Mouse (Mus musculus) embryo, embryonic 10.5 days (tissue): ENCODE data around the gene Syne3.

Source experiments
- DNase-seq: peaks from one replicate; pipeline ENCODE4 v3.0.0-alpha.2; 2015; ENCODE audit warnings: low spot score

The Syne3 gene

DNA sequence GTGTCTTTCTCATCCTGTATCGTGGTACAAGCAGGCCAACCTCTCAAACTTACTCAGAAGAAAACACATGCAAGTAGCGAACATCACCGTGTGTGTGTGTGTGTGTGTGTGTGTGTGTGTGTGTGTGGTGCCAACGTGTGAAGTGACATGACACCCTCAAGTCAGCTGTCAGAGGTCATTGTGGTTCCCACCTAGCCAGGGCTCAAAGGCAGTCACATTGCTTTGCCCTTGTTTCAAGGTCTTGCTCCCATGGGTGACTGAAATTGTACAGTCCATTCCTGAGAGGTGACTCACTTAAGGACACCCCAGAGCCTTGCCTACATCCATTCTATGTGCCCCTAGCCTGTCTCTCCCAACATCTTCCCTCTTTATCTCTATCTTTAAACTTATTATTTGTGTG, 40.0 kb downstream of the Syne3 start:
- DNase-seq = no peak

DNA sequence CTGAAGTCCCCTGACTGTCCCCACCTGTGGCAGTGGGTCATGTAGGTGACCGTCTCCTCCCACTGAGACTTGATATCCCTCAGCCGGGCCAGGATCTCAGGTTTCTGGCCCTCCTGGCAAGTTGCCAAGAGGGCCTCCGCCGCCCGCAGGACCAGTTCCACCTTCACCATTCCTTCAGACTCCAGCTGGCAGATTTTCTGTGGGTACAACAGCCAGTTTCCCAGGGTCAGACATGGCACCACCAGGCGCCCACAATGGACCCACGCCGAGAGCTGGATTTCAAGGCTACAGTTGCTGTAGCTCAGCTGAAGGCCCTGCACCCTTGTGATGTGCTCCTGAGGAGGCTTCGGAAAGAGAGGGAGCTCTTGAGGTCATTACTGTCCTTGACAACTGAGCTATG, 40.4 kb downstream of the Syne3 start:
- no peak for DNase-seq

DNA sequence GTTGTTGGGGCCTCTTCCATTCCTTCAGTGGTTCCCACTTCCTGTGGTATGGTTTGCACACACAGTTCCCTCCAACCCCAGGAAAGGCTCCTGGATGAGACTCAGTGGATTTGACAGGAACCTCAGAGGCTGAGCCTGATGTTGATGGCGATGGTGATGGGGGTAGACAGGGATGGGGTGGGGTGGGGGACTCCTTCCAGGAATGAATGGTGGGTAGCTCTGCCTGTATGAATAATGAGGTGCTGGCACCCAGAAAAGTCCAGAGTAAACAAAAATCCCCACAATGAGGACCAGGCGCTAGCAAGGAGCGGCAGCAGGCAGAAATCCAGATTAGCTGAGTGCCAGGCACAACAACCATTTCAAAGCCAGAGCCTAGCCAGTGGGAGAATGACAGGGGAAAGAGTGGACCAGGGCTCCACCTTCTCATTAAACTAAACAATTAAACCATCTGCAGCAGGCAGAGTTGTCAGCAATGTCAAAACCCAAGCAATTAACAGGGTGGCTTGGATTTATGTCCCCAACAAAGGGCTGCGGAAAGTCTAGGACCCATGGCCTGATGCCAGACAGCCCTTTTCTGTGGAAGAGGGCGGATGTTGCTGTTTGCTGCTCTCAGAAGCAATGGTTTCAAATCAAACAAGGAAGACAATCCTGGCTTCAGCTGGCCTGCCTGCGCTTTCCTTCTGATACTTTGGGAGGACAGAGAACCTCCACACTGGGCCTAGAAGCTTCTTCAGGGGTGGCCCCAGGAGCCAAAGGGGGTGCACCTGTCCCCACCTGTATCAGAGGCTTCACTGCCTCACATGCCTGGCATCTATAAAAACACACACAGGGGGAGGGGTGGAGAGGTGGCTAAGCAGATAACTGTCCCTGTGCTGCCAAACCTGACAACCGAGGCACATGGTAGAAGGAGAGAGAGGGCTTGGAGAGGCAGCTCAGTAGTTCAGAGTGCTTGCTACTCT, 44.4 kb downstream of the Syne3 start:
- peak; percentile 23 for DNase-seq

DNA sequence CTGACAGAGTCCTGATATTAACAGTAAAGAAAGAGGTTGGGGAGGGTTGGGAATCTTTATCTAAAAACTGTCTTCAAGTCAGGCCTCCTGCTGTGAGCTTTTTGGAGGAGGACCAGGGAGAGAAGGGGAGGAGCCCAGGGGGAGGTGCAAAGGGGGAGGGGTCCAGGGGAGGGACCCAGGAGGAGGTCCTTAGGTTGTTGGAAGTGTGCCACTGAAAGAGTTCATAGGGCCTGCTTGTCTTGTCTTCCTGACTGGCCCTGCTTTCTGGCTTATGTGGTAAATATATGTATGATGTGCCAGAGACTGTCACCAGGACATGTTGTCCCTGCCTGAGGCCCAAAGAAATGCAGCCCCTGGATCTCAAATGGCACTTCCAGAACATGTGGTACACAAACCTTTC, 49.2 kb downstream of the Syne3 start:
- no peak for DNase-seq

DNA sequence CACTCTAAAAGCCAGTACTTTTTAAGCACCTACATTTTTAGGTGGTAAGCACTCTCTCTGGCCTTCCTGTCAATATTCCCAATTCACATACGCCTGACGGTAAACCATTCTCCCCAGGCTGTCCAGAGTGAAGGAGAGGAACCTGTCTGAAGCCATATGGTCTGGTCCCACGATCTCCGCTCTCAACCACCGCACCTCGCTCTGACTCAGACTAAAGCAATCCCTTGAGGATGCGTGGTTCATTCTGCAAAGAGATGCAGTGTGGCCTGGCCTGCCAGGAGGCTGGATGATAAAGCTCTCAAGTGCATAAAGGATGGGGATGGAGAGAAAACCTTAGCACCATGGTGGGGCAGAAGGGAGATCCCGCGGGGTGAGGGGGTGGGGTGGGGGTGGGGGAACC, 49.6 kb downstream of the Syne3 start:
- no peak for DNase-seq

DNA sequence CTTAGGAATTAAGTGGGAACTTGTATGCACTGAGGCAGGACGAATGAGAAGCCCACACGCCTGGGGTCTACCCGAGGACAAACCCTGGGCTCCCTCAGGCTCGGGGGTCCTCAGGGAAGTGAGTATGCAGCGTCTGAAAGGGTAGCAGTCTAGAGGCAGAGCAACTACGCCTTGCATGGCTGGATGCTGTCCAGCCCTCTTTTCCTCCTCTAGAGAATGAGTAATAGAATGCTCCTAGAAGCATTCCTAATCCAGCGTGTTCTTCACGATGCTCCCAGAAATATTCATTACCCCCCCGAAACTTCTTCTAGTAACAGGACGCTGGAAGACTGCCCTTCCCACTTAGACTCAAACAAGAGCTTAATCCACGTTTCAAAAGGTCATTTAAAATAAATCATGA, 51.3 kb downstream of the Syne3 start:
- DNase-seq = no peak

DNA sequence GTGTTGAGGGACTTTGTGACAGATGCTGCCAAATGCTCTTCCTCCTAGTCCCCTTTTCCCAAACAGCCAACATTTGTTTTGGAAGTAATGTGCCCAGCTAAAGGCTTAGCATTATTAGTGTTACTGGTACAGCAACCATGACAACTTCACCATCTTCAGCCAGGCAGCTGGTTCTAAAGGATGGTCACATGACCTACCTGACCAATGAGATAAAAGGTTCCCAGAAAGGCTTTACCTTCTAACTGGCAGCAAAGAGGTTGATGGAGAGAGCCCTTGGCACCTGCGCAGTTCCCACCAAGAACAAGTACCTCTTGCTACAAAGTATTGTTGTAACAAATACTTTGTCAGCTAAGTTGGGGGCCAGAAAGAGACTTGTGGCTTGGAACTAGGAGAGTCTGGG, 52.4 kb downstream of the Syne3 start:
- DNase-seq = no peak

DNA sequence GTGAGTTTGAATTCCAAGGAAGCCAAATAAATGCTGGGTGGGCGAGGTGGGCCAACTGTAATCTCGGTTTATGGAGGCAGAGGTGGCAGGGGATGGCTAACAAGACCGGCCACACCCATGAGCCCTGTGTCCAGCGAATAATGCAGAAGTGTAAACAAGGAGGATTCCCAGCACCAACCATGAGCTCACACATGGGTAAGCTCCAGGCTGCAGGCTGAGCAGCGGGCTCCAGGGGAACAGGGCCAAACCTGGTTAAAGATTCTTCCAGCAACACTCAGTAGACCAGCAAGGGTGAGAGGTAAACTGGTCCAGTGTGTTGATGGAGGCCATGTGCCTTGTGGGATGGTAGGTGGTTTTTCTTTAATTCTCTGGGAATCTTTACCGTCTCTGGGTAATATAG, 53.2 kb downstream of the Syne3 start:
- no peak for DNase-seq

DNA sequence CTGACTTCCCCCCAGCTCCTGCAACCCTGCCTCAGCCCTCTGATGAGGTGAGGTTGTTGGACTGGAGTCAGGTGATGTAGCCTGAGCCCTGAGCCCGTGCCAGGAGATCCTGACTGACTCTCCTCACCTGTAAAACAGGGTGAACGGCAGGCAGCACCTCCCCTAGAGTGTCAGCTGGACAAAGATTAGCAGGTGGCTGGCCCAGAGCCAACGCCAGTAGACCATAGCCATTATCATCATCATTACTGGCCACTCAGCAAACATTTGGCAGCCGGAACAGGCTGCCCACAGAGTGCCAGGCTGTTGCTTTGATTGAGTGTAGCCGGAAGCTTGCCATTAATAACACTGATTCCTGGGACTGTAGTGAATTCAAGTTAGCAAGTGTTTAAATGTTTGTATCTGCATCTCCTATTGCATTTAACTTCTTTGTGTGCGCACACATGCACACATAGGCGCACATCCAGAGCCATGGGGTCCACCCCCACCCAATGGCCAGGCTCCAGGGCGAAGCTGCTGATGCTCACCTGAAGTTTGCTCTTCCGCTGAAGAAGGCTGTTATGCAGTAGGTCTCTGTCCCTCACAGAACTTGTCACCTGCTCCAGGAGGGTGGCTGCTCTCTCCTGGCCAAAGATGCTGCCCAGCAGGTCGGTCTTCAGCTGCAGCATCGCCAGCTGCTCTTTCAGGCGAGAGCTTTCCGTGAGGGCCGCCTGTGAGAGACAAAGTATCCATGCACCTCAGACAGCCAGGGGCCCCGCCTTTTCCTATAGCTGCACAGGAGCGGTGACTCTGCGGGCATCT, 54.4 kb downstream of the Syne3 start:
- DNase-seq = no peak

DNA sequence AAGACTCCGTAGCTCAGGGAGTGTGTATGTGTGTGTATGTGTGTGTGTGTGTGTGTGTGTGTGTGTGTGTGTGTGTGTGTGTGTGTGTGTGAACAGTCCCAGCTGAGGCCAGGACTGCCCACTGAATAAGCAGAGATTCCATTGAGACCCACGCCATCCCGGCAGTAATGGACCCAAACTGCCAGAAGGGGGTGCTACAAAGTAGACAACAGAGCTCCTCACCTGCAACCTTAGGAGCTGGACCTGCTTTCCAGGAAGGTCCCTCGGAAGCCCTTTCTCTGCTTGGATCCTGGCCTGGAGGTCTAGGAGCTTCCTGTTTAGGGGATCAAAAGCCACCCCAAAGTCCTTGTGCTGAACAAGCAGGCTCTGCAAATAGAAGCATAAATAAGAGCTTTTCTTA, 55.7 kb downstream of the Syne3 start:
- peak; percentile 80 for DNase-seq

DNA sequence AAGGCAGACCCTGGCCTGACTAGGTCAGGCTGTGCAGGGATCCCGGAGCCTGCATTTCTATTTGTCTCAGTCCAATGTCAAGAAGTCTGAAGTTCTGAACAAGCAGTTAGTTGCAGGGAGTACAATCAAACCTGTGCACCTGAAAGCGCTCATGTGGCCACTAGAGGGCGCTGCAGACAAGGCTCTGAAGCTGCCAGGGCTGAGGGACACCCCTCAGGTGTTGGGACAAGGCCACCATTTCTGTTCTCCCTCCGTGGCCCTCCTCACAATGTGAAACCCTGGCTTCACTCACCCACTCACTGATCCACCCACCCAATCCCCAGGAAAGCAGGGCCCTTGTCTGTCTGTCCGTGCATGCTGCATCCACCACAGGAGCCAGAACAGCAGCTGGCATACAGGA, 57.2 kb downstream of the Syne3 start:
- peak; percentile 86 for DNase-seq

DNA sequence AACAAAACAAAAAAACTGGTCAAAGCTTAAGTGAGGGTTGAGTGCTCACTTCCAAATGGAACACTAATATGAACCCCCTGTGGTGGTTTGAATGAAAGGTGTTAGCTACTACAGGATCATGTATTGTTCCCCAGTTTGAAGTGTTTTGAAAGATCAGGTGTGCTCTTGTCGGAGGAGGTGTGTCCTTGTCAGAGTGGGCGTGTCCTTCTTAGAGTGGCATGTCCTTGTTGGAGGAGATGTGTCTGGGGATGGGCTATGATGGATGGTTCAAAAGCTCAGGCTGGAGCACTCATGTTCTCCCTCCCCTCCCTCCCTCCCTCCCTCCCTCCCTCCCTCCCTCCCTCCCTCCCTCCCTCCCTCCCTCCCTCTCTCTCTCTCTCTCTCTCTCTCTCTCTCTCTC, 61.7 kb downstream of the Syne3 start:
- DNase-seq = no peak

DNA sequence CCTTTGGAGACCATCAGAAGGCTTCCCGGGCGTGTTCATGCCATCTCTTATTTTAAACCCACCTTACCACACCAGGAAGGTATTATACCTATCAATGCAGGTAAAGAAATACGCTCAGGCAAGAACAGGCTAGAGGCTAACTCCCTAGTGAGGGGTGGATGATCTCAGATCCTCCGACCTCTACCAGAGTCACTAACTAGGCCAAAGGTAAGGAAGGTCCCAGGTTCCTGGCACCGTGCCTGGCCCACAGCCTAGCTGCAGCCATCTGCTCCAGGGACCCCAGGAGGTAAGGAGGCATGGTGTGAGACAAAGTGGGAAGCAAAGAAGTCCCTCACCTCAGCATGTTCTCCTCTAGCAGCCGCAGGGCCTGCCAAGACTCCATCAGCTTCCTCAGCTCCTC, 63.4 kb downstream of the Syne3 start:
- no peak for DNase-seq

DNA sequence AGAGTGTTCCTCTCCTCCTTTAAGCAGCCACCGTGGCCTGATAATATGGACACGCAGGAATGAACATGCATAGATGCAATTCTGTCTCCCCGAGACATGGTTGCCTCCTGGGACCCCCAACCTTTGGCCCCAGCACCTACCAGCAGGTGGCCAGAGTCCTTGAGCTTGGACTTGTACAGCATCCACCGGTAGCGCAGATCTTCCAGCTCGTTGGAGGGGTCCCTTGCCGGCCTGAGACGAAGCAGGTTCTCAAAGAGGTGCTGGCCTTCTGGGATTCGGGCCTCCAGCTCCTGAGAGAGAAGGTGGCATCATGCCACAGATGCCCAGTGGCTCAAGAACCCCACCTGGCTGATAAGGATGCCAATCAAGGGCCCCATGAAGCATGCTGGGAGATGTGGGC, 69.1 kb downstream of the Syne3 start:
- DNase-seq = no peak

DNA sequence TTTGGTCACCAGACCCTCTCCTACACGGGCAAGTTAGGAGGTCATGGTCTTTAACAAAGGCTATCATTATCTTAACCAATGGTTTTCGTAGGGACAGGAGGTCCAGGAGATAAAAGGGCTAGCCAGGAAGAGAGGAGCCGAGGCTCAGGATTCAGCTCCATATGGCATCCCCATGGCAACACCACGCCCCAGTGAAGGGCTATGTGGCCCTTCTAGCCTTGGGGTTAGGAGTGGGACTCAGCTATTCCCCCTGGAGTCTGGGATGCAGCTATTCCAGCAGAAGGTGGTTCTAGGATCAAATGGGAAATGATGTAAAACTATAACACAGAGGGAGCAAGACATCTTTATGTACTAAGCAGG, 69.6 kb downstream of the Syne3 start:
- no peak for DNase-seq

DNA sequence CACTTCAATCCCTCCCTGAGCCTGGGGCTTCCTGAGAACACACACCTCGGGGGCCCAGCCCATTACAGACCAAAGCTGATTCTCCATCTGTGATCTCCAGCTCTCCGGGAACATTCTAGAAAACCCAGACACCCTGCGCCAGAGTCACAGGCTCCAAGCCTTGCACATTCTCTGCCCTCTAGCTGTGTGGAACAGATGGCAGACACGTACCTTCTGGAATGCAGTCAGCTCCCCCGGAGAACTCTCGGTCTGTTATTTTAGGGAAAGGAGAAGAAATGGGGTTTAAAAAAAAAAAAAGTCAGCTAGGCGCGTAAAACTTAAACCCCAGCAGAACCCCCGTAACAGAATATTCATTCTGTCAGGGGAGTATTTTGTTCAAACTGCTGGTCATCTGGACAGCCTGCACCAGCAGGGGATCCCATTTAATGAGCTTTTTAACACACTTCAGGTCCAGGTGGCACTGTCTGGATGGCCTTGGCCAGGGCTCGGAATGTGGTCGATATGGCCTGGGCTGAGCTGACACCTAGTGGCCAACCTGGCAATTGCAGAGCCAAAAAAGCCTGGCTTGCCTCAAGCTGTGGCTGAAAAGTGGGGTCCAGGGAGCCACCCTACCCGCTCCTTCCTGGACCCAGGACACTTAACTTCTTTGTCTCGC, 70.1 kb downstream of the Syne3 start:
- peak; percentile 90 for DNase-seq

DNA sequence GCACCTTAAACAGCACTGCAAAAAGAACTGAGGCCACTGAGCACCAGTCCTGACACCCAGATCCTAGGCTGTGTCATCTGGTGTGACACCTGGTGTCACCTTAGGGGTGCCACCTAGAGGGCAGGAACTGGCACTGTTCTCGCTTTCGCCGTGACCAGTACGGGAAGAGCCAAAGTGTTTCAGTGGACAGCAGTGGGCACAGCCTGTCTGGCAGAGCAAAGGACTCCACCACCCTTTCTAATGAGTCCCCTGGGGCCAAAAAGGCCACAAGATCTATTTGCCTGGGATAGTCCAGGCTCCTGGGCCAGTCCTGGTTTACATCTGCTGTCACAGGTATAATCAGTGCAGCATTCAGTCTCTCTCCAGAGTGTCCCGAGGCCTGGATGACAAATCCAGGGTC, 70.7 kb downstream of the Syne3 start:
- no peak for DNase-seq

DNA sequence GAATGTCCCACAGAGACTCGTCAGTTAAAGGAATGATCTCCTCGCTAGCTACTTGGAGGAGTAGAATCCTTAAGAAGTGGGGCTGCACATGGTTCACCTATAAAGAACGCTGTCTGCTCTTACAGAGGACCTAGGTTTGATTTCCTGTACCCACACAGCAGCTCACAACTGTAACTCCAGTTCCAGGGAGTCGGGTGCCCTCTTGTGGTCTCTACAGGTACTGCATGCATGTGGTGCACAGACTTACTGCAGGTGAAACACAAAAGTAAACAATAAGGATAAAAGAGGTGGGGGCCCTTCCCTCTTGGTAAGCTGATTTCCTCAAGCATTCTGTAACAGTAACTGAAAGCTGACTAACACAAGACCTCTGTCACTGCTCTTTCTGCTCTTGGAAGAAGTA, 73.4 kb downstream of the Syne3 start:
- DNase-seq = peak; percentile 71

DNA sequence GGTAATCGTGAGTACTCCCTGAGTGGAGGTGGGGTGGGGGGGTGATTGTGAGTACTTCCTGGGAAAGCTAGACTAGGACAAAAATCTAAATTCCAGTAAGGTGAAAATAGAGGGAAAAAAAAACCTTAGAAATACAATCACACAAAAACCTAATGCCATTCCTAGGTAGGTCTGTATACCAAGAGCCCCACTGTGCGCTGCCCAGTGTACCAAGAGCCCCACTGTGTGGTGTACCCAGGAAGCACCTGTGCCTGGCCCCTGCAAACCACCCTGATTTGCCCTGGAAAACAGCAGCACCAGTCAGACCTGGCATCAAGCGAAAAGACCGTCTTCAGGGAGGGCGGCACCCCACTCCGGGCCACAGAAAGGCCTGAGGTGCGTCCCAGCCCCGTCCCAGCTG, 74.5 kb downstream of the Syne3 start:
- DNase-seq = no peak

DNA sequence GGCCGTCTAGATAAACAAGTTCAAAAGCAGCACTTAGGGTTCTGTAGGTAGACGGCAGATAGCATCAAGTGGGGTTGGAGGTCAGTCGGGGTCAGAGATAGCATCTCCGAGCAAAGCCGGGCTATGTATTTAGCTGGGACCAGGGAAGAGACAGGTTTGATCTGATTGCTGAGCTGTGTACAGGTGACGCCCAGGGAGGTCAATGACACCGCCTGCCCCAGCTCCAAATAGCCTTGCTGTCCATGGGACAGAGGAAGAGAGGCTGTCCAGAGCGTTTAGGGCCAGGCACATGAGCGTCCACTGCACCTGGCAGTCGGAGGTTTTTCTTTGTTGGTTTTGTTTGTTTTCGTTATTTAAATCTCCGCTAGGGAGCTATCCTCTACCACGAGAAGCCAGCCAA, 75.8 kb downstream of the Syne3 start:
- no peak for DNase-seq

DNA sequence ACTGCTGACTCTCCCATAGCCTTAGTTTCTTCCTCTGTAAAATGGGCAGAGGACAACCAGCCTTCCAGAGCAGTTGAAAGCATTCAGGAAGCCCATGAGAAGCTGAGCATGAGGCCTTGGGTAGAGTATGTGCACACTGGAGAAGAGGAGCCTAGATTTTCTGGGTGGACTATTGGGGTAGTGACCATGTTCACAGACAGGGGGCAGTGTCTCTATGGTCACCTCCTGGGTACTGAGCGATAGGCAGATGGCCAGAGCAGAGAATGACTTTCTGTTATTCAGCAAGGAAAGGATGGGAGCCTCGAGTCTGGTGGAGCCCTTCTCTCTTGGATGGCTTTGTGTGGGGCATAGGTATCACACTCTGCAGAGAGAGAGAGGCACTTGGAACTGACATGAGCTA, 76.4 kb downstream of the Syne3 start:
- peak; percentile 30 for DNase-seq

DNA sequence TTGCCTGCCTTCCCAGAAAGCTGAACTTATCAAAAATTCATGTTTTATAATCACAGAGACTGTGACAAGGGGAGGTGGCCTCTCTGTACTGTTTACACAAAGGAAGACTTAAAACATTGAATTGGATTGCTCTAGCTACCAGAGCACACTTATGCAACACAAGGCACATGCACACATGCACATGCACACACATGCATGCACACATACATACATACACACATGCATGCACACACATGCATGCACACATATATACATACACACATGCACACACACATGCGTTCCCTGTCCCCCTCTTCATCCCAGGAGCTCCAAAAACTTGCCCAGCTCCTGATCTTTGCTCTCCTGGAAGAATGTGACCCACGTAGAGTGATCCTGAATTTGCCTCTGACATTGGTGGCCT, 83.8 kb downstream of the Syne3 start:
- no peak for DNase-seq

DNA sequence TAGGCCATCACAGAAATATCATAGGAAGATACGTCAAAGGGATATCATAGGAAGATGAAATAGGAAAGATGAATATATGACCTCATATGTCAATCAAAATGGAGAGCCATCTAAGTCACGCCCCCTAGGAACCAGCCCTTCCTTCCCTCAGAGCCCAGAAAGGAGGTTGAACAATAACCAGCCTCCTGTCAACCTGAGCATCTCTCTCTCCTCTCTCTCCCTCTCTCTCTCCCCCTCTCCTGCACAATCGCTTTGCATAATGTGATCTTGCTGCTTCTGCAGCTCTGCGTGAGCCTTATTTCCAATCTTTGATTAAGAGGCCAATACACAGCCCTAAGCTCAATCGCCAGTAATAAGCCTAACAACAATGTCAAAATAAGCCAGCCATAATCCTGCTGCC, 84.6 kb downstream of the Syne3 start:
- DNase-seq = no peak
